Mouse (Mus musculus) liver, embryonic 12.5 days (tissue): ENCODE measurements around the gene Ddx31. TPM values are rescaled to one million over a fixed set of nuclear protein-coding genes. Genes with fewer than 3 reads are reported as not detected.
A peak's percentile ranks its signal among the peaks of the same experiment; 100 is the strongest.

Source experiments
- ATAC-seq: fragments of 200-750 bp; cut with Nextera tagmentation; 2 replicates; pipeline ENCODE4 v1.8.0; 2017; ENCODE audit warnings: moderate number of reproducible peaks, mild to moderate bottlenecking, moderate library complexity
- H3K27ac ChIP-seq: fragments of 300-500 bp; sonication (generic); 2 replicates; pipeline ENCODE4 v1.5.1; 2016; ENCODE audit warnings: mild to moderate bottlenecking
- H3K27me3 ChIP-seq: fragments of 300-500 bp; sonication (generic); replicated peaks from 2 replicates; pipeline ENCODE4 v1.6.1; 2016; ENCODE audit warnings: mild to moderate bottlenecking, moderate library complexity
- H3K36me3 ChIP-seq: fragments of 300-500 bp; sonication (generic); 2 replicates; pipeline ENCODE4 v1.6.1; 2016; ENCODE audit warnings: mild to moderate bottlenecking, moderate library complexity
- H3K4me1 ChIP-seq: fragments of 300-500 bp; sonication (generic); 2 replicates; pipeline ENCODE4 v1.6.1; 2016
- H3K4me2 ChIP-seq: fragments of 300-500 bp; sonication (generic); 2 replicates; pipeline ENCODE4 v1.6.1; 2016; ENCODE audit warnings: mild to moderate bottlenecking, moderate library complexity
- H3K4me3 ChIP-seq: fragments of 300-500 bp; sonication (generic); 2 replicates; pipeline ENCODE4 v1.5.1; 2016; ENCODE audit warnings: mild to moderate bottlenecking, moderate library complexity
- H3K9ac ChIP-seq: fragments of 300-500 bp; sonication (generic); 2 replicates; pipeline ENCODE4 v1.6.1; 2016; ENCODE audit warnings: mild to moderate bottlenecking, moderate library complexity
- H3K9me3 ChIP-seq: fragments of 300-500 bp; sonication (generic); replicated peaks from 2 replicates; pipeline ENCODE4 v1.6.1; 2016; ENCODE audit warnings: mild to moderate bottlenecking, moderate library complexity
- WGBS: fragments of 180-500 bp; shearing (Covaris S2); methylation state at CpG from one replicate; pipeline ENCODE4 v1.1.7; 2016; ENCODE audit not compliant: insufficient replicate concordance; 5-methylcytosine and 5-hydroxymethylcytosine counted together
- polyA plus RNA-seq: library from polyadenylated mRNA; unstranded; fragments of >200 nt; fragmentation: Nextera tagmentation; extraction: Ambion mirVana; gene quantifications from 2 replicates; pipeline ENCODE4 v1.2.1, GENCODE M21; 2016

Gene Ddx31
- polyA plus RNA-seq, 1 experiment from 2014 or later: 11.8 TPM

- no peaks in the 10 kb centered on the region for H3K9me3 ChIP-seq
- H3K4me3 ChIP-seq: no peak overlapping the region
- H3K27me3 ChIP-seq: no peaks in the 10 kb centered on the region
- ATAC-seq: no peak
- 0 out of 2 replicates have a peak overlapping the region, but pooled peaks have one; percentile 27 for H3K9ac ChIP-seq
- H3K4me2 ChIP-seq: no peak overlapping the region
- H3K27ac ChIP-seq: no peak overlapping the region
- WGBS: 60% methylated on average over 4 of the region's 4 CpGs
- peaks cover 99% of the 10 kb centered on the region for H3K36me3 ChIP-seq
- H3K4me1 ChIP-seq: no peaks in the 10 kb centered on the region
These were observed 10.9 kb upstream of the Ddx31 start for GRCm38 (mm10) chr2:28829265-28829664.

- WGBS: 70% methylated on average over 3 of the region's 3 CpGs
- Histone ChIP-seq H3K27me3 (no peaks in the 10 kb centered on the region), H3K4me1 (peaks cover 40% of the 10 kb centered on the region), H3K27ac (no peak overlapping the region), H3K36me3 (peaks cover 52% of the 10 kb centered on the region), H3K9me3 (no peaks in the 10 kb centered on the region), H3K4me3 (no peak overlapping the region), H3K4me2 (no peak overlapping the region), H3K9ac (no peak overlapping the region; the same call in 1 of the 2 replicates)
- ATAC-seq: no peak
These were observed 3.8 kb upstream of the Ddx31 start for GRCm38 (mm10) chr2:28836181-28836940.

GRCm38 (mm10) chr2:28839501-28840221 is 545 bp upstream of the Ddx31 start:
- peak overlapping the region; percentile 97 for H3K4me2 ChIP-seq
- peaks cover 33% of the 10 kb centered on the region for H3K36me3 ChIP-seq
- WGBS: 0% methylated on average over 53 of the region's 53 CpGs
- H3K4me1 ChIP-seq: peaks cover 57% of the 10 kb centered on the region
- peak; percentile 70 for ATAC-seq
- no peaks in the 10 kb centered on the region for H3K9me3 ChIP-seq
- no peaks in the 10 kb centered on the region for H3K27me3 ChIP-seq
- H3K27ac ChIP-seq: peak overlapping the region; percentile 87
- peak overlapping the region; percentile 83 for H3K4me3 ChIP-seq
- H3K9ac ChIP-seq: peak overlapping the region; percentile 86

- ATAC-seq: no peak
These were observed 1.8 kb downstream of the Ddx31 start for GRCm38 (mm10) chr2:28842042-28842441.

GRCm38 (mm10) chr2:28848879-28849278 is 8.7 kb downstream of the Ddx31 start:
- Histone ChIP-seq H3K36me3 (peaks cover 92% of the 10 kb centered on the region), H3K9me3 (no peaks in the 10 kb centered on the region), H3K27ac (no peak overlapping the region), H3K9ac (no peak overlapping the region), H3K4me1 (0 out of 2 replicates have a peak, but pooled peaks cover 5% of the 10 kb centered on the region), H3K4me2 (no peak overlapping the region), H3K27me3 (no peaks in the 10 kb centered on the region), H3K4me3 (no peak overlapping the region)
- no peak for ATAC-seq
- 74% methylated on average over 2 of the region's 2 CpGs for WGBS

More at GRCm38 (mm10) chr2:28842042-28842441, 1.8 kb downstream of the Ddx31 start:
- H3K9me3 ChIP-seq: no peaks in the 10 kb centered on the region
- peak overlapping the region; percentile 86; the same call in 1 of the 2 replicates for H3K9ac ChIP-seq
- H3K27me3 ChIP-seq: no peaks in the 10 kb centered on the region
- H3K4me2 ChIP-seq: peak overlapping the region; percentile 97
- 44% methylated on average over 3 of the region's 3 CpGs for WGBS
- H3K4me3 ChIP-seq: peak overlapping the region; percentile 83; the same call in 1 of the 2 replicates
- no peak overlapping the region for H3K27ac ChIP-seq
- peaks cover 42% of the 10 kb centered on the region for H3K36me3 ChIP-seq
- peaks cover 48% of the 10 kb centered on the region for H3K4me1 ChIP-seq

GRCm38 (mm10) chr2:28852594-28852993 is 12.4 kb downstream of the Ddx31 start:
- Histone ChIP-seq H3K36me3 (peaks cover 86% of the 10 kb centered on the region), H3K4me2 (no peak overlapping the region), H3K27me3 (no peaks in the 10 kb centered on the region), H3K27ac (no peak overlapping the region), H3K4me1 (0 out of 2 replicates have a peak, but pooled peaks cover 5% of the 10 kb centered on the region), H3K9ac (no peak overlapping the region), H3K9me3 (no peaks in the 10 kb centered on the region), H3K4me3 (no peak overlapping the region)
- 75% methylated on average over 3 of the region's 3 CpGs for WGBS
- no peak for ATAC-seq

GRCm38 (mm10) chr2:28855773-28856172 is 15.6 kb downstream of the Ddx31 start:
- Histone ChIP-seq H3K27me3 (no peaks in the 10 kb centered on the region), H3K36me3 (peaks cover 85% of the 10 kb centered on the region), H3K4me1 (no peaks in the 10 kb centered on the region), H3K9me3 (no peaks in the 10 kb centered on the region), H3K9ac (no peak overlapping the region), H3K27ac (no peak overlapping the region), H3K4me2 (no peak overlapping the region), H3K4me3 (no peak overlapping the region)
- WGBS: 88% methylated on average over 2 of the region's 2 CpGs
- no peak for ATAC-seq

GRCm38 (mm10) chr2:28859303-28859702 is 19.1 kb downstream of the Ddx31 start:
- Histone ChIP-seq H3K4me2 (no peak overlapping the region), H3K4me3 (no peak overlapping the region), H3K9ac (no peak overlapping the region), H3K36me3 (peaks cover 92% of the 10 kb centered on the region), H3K27ac (no peak overlapping the region), H3K9me3 (no peaks in the 10 kb centered on the region), H3K4me1 (no peaks in the 10 kb centered on the region), H3K27me3 (no peaks in the 10 kb centered on the region)
- WGBS: 73% methylated on average over 4 of the region's 4 CpGs
- ATAC-seq: no peak

- no peak for ATAC-seq
- H3K4me1 ChIP-seq: no peaks in the 10 kb centered on the region
- no peak overlapping the region for H3K27ac ChIP-seq
- peaks cover 95% of the 10 kb centered on the region for H3K36me3 ChIP-seq
- H3K4me3 ChIP-seq: no peak overlapping the region
- H3K27me3 ChIP-seq: no peaks in the 10 kb centered on the region
- no peak overlapping the region for H3K9ac ChIP-seq
- H3K9me3 ChIP-seq: no peaks in the 10 kb centered on the region
- 85% methylated on average over 8 of the region's 8 CpGs for whole genome bisulfite sequencing
- H3K4me2 ChIP-seq: no peak overlapping the region
These were observed 20.6 kb downstream of the Ddx31 start for GRCm38 (mm10) chr2:28860678-28861423.

GRCm38 (mm10) chr2:28863857-28864256 is 23.7 kb downstream of the Ddx31 start:
- no peaks in the 10 kb centered on the region for H3K9me3 ChIP-seq
- no peaks in the 10 kb centered on the region for H3K27me3 ChIP-seq
- ATAC-seq: no peak
- no peak overlapping the region for H3K9ac ChIP-seq
- no peak overlapping the region for H3K4me3 ChIP-seq
- no peak overlapping the region for H3K4me2 ChIP-seq
- no peaks in the 10 kb centered on the region for H3K4me1 ChIP-seq
- H3K27ac ChIP-seq: no peak overlapping the region
- peaks cover 96% of the 10 kb centered on the region for H3K36me3 ChIP-seq

- ATAC-seq: no peak
- no peak overlapping the region for H3K4me3 ChIP-seq
These were observed 27.3 kb downstream of the Ddx31 start for GRCm38 (mm10) chr2:28867495-28867894.

GRCm38 (mm10) chr2:28875554-28875953 is 35.3 kb downstream of the Ddx31 start:
- Histone ChIP-seq H3K9me3 (no peaks in the 10 kb centered on the region), H3K36me3 (peaks cover 72% of the 10 kb centered on the region)
- 87% methylated on average over 11 of the region's 11 CpGs for WGBS

More at GRCm38 (mm10) chr2:28867495-28867894, 27.3 kb downstream of the Ddx31 start:
- Histone ChIP-seq H3K9me3 (no peaks in the 10 kb centered on the region), H3K27ac (no peak overlapping the region), H3K4me2 (no peak overlapping the region), H3K27me3 (no peaks in the 10 kb centered on the region), H3K9ac (no peak overlapping the region), H3K4me1 (no peaks in the 10 kb centered on the region), H3K36me3 (peaks cover 77% of the 10 kb centered on the region)
- WGBS: 82% methylated on average over 7 of the region's 7 CpGs

More at GRCm38 (mm10) chr2:28875554-28875953, 35.3 kb downstream of the Ddx31 start:
- no peak overlapping the region for H3K9ac ChIP-seq
- no peak overlapping the region for H3K4me3 ChIP-seq
- no peak for ATAC-seq
- no peaks in the 10 kb centered on the region for H3K27me3 ChIP-seq
- H3K27ac ChIP-seq: no peak overlapping the region
- H3K4me1 ChIP-seq: no peaks in the 10 kb centered on the region
- no peak overlapping the region for H3K4me2 ChIP-seq
